Mouse (Mus musculus) CH12.LX (cell line): ENCODE results near the gene Mrpl50.
"Not testable (repeated sequence)": the region's sequence is repeated elsewhere in the genome, so short reads cannot be mapped to it uniquely, and the experiment has no call there.

Experiments used
- CTCF ChIP-seq, 2 experiments: IDR thresholded peaks in 1 of 2; conservative IDR thresholded peaks in 1 of 2; 2 replicates each; pipeline ENCODE4 v1.5.1; 2011 to 2012; ENCODE audit warnings: low read depth in 2 of 2, low read length in 2 of 2, improper control_type of control experiment in 1 of 2, inconsistent platforms in 1 of 2, mild to moderate bottlenecking in 1 of 2, moderate library complexity in 1 of 2
- EP300 ChIP-seq: IDR thresholded peaks from 2 replicates; pipeline ENCODE4 v1.6.1; 2011; ENCODE audit warnings: low read length, improper control_type of control experiment
- MYC ChIP-seq: IDR thresholded peaks from 2 replicates; pipeline ENCODE4 v1.6.1; 2011; ENCODE audit warnings: low read depth, mild to moderate bottlenecking, improper control_type of control experiment, low read length
- NRF1 ChIP-seq: IDR thresholded peaks from 2 replicates; pipeline ENCODE4 v1.6.1; 2014; ENCODE audit warnings: low read depth, mild to moderate bottlenecking, inconsistent platforms, low read length, improper control_type of control experiment, moderate library complexity
- USF1 ChIP-seq: IDR thresholded peaks from 2 replicates; pipeline ENCODE4 v1.6.1; 2014; ENCODE audit warnings: low read depth, mild to moderate bottlenecking, inconsistent platforms, low read length, improper control_type of control experiment

GRCm38 (mm10) chr4:49479035-49479434 is 41.9 kb downstream of the Mrpl50 start:
- TF ChIP-seq NRF1; MYC; USF1; CTCF (conservative IDR thresholded peaks at IDR 0.05 in 1 of 2, IDR thresholded peaks at IDR 0.05 in 1 of 2; ENCODE audit: low read depth in 2 of 2, low read length in 2 of 2); EP300: not testable (repeated sequence)
